Comparison of ENCODE assay signal across 9 mouse cellular contexts in the genomic region with DNA sequence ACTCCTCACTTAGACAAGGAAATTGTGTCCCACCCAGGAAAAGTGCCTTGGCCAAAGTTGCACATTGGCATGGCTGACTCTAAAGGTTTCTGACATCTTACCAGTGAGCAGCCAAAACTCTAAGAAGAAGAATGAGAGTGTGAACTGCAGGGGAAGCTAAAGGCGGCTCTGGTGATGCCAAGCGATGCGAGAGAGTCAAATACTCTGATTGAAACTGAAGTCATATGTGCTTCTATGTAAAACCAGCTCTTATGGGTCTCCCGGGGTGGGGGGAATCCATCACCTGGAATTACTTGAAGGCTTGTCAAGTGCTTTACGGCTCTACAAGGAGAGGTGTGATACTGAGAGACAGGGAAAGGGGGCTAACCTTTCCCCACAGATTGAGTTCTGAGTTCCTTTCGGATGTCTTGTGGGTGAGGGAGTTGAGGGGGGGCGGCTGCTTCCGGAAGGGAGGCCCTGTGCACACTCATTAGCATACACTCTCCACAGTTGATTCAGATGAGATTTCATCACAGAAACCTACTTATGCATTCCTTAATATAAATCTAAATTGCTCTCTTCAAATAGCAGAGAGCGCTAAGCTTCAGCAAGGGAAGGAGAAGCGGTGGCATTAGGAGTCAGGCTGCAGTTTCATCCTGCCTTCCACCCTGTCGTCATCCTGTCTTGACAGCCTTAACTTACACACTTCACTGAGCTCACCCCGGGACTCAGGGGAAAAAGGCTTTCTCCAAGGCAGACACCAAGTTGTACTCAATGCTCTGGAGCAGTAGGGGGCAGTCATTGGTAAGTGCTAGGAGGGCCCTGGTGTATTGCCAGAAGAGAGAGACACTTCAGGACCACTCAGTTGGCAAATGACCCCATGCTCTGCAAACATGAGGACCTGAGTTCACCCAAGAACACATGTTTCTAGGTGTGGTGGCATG.
DNase-seq lines count a peak whose midpoint lies in the region; ATAC-seq lines count a peak whose summit lies in the region.
"Had no signal": no experiment of that assay in that cellular context is flagged by ENCODE, and none has a peak within 500 bp of the region (broad histone marks: within the 10 kb centered on the region; RNA-seq: fewer than 3 reads in every experiment).

No protein-coding gene starts in this region.

- 0 out of 2 replicates have a peak, but pooled peaks have one; percentile 43 for ATAC-seq in kidney, embryonic 15.5 days (replicated peaks; ENCODE audit: low FRiP score)
- 0 out of 2 replicates have a peak, but pooled peaks have one; percentile 22 for ATAC-seq in hindbrain, embryonic 11.5 days (ENCODE audit: low FRiP score)
- no peak for ATAC-seq in megakaryocyte-erythroid progenitor cell, adult 5-6 weeks (replicated peaks; ENCODE audit: low FRiP score, low TSS enrichment, poor library complexity, severe bottlenecking)

- H3K4me2 ChIP-seq in kidney, embryonic 15.5 days: no peak overlapping the region
- H3K4me2 ChIP-seq in hindbrain, embryonic 11.5 days (replicated peaks; ENCODE audit: low read depth, low read length): no peak overlapping the region
- H3K4me2 ChIP-seq: liver, embryonic 15.5 days had no signal

- H3K4me1 ChIP-seq in kidney, embryonic 15.5 days: peaks cover 24% of the 10 kb centered on the region
- H3K4me1 ChIP-seq in hindbrain, embryonic 11.5 days (replicated peaks; ENCODE audit: control insufficient read depth, insufficient read depth, low read length): no peaks in the 10 kb centered on the region; the same call in none of the 2 replicates
- H3K4me1 ChIP-seq: liver, embryonic 15.5 days had no signal

- no peaks in the 10 kb centered on the region for H3K36me3 ChIP-seq in kidney, embryonic 15.5 days
- no peaks in the 10 kb centered on the region for H3K36me3 ChIP-seq in hindbrain, embryonic 11.5 days (ENCODE audit: control insufficient read depth, insufficient read depth, low read length)
- H3K36me3 ChIP-seq: liver, embryonic 15.5 days had no signal

- 60% methylated on average over 12 of the region's 12 CpGs for WGBS in kidney, embryonic 15.5 days
- 69% methylated on average over 12 of the region's 12 CpGs for WGBS in hindbrain, embryonic 11.5 days

- H3K27ac ChIP-seq in kidney, embryonic 15.5 days: no peak overlapping the region
- no peak overlapping the region for H3K27ac ChIP-seq in hindbrain, embryonic 11.5 days (ENCODE audit: low read depth, low read length)
- H3K27ac ChIP-seq: liver, embryonic 15.5 days had no signal

- H3K9me3 ChIP-seq in kidney, embryonic 15.5 days (replicated peaks): no peaks in the 10 kb centered on the region
- no peaks in the 10 kb centered on the region for H3K9me3 ChIP-seq in hindbrain, embryonic 11.5 days (ENCODE audit: control insufficient read depth, low read length)
- H3K9me3 ChIP-seq: liver, embryonic 15.5 days had no signal

- no peak for DNase-seq in kidney, adult 8-10 months
- DNase-seq in thymus, postnatal 14 days: peak; percentile 9
- DNase-seq in thymus, postnatal 10 days (ENCODE audit: low spot score in 2 of 2): no peak
- no peak for DNase-seq in hindbrain, embryonic 11.5 days (ENCODE audit: low spot score)
- no peak for DNase-seq in natural killer cell, adult 2 months (ENCODE audit: low spot score in 2 of 2)
- DNase-seq: adrenal gland, postnatal 10 days had no signal

- H3K27me3 ChIP-seq in kidney, embryonic 15.5 days: no peaks in the 10 kb centered on the region
- no peaks in the 10 kb centered on the region for H3K27me3 ChIP-seq in hindbrain, embryonic 11.5 days (ENCODE audit: control insufficient read depth, insufficient read depth, low read length)
- H3K27me3 ChIP-seq: liver, embryonic 15.5 days had no signal

- no peak overlapping the region for H3K4me3 ChIP-seq in kidney, embryonic 15.5 days (replicated peaks)
- no peak overlapping the region for H3K4me3 ChIP-seq in hindbrain, embryonic 11.5 days (ENCODE audit: low read depth, low read length)
- H3K4me3 ChIP-seq: liver, embryonic 15.5 days had no signal

- no peak overlapping the region for H3K9ac ChIP-seq in kidney, embryonic 15.5 days
- H3K9ac ChIP-seq in hindbrain, embryonic 11.5 days (ENCODE audit: low read depth, low read length): no peak overlapping the region
- H3K9ac ChIP-seq: liver, embryonic 15.5 days had no signal
